In the genomic region with DNA sequence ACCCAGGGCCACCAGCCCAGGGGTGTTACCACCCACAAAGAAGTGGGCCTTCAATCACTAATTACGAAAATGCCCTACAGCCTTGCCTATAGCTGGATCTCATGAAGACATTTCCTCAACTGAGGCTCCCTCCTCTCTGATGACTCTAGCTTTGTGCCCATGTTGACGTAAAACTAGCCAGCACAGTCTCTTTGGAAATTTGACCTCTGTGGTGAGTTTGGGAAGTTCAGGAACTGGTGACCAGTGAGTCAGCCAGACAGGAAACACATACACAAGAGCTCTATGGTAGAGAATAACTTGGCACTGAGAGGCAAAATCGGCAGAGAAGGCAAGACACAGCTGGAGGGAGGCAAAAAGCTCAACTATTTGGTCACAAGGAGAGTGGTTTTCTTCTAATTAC, we compare ENCODE assay signal across 10 mouse cellular contexts. TPM values are rescaled to one million over a fixed set of nuclear protein-coding genes. Genes with fewer than 3 reads are reported as not detected.
DNase-seq lines count a peak whose midpoint lies in the region; ATAC-seq and TF ChIP-seq lines count a peak whose summit lies in the region.
"Had no signal": no experiment of that assay in that cellular context is flagged by ENCODE, and none has a peak within 500 bp of the region (broad histone marks: within the 10 kb centered on the region; RNA-seq: fewer than 3 reads in every experiment).

No protein-coding gene starts in this region.

- no peak overlapping the region for H3K4me2 ChIP-seq in kidney, embryonic 14.5 days (replicated peaks; ENCODE audit: low read depth, low read length)
- H3K4me2 ChIP-seq: hindbrain, embryonic 12.5 days had no signal

- peak; percentile 45 for DNase-seq in adrenal gland, adult 2 months
- no peak for DNase-seq in adrenal gland, adult 18-20 months (ENCODE audit: low spot score in 2 of 2)
- DNase-seq in kidney, postnatal 14 days = peak; percentile 27
- peak; percentile 54 for DNase-seq in fat pad, adult 2 months (ENCODE audit: extremely low read depth, low read depth, low spot score)
- DNase-seq in cerebellum, adult 9-11 months = no peak

- TF ChIP-seq CTCF in olfactory bulb, adult 2 months (IDR thresholded peaks at IDR 0.05; ENCODE audit: insufficient read depth, low read depth, low read length) = no peak

- H3K9me3 ChIP-seq in kidney, embryonic 14.5 days (ENCODE audit: control insufficient read depth, low read length) = no peaks in the 10 kb centered on the region
- H3K9me3 ChIP-seq: hindbrain, embryonic 12.5 days had no signal

- no peak for TF ChIP-seq POLR2A in olfactory bulb, adult 2 months (IDR thresholded peaks at IDR 0.05; ENCODE audit: insufficient read depth, low read depth, low read length)

- peaks cover 15% of the 10 kb centered on the region for H3K4me1 ChIP-seq in kidney, embryonic 14.5 days (ENCODE audit: control insufficient read depth, insufficient read depth, low read length)
- H3K4me1 ChIP-seq in olfactory bulb, adult 2 months (ENCODE audit: control insufficient read depth, insufficient read depth, low read length) = peaks cover 3% of the 10 kb centered on the region
- H3K4me1 ChIP-seq: hindbrain, embryonic 12.5 days had no signal

- ATAC-seq in kidney, embryonic 14.5 days (ENCODE audit: low FRiP score, low TSS enrichment) = no peak
- ATAC-seq in cerebellum, adult (ENCODE audit: insufficient number of reproducible peaks, low FRiP score, low TSS enrichment) = no peak
- ATAC-seq: forebrain, embryonic 16.5 days had no signal

- no peaks in the 10 kb centered on the region for H3K27me3 ChIP-seq in kidney, embryonic 14.5 days (ENCODE audit: control insufficient read depth, insufficient read depth, low read length)
- H3K27me3 ChIP-seq: hindbrain, embryonic 12.5 days had no signal

- H3K4me3 ChIP-seq in kidney, embryonic 14.5 days (ENCODE audit: low read length) = no peak overlapping the region
- H3K4me3 ChIP-seq in olfactory bulb, adult 2 months (ENCODE audit: insufficient read depth, low read depth, low read length) = no peak overlapping the region
- H3K4me3 ChIP-seq: hindbrain, embryonic 12.5 days had no signal

- H3K36me3 ChIP-seq in kidney, embryonic 14.5 days (ENCODE audit: control insufficient read depth, insufficient read depth, low read length) = no peaks in the 10 kb centered on the region
- H3K36me3 ChIP-seq: hindbrain, embryonic 12.5 days had no signal

- no peak overlapping the region for H3K27ac ChIP-seq in kidney, embryonic 14.5 days (ENCODE audit: low read depth, low read length)
- H3K27ac ChIP-seq in olfactory bulb, adult 2 months (ENCODE audit: insufficient read depth, low read depth, low read length) = 0 out of 2 replicates have a peak overlapping the region, but pooled peaks have one; percentile 17
- H3K27ac ChIP-seq: hindbrain, embryonic 12.5 days had no signal

- no peak overlapping the region for H3K9ac ChIP-seq in kidney, embryonic 14.5 days (ENCODE audit: low read depth, low read length)
- H3K9ac ChIP-seq: hindbrain, embryonic 12.5 days had no signal

- 65% methylated on average over 3 of the region's 3 CpGs for WGBS in kidney, embryonic 14.5 days
- WGBS in olfactory bulb, adult 2 months = 75% methylated on average over 3 of the region's 3 CpGs

RNA-seq across cellular contexts. Expression of a gene that starts 15.1 kb away (rescaled TPM):
- total RNA-seq in adrenal gland, adult 2 months (2021) = 10 to 100 TPM; 17.9 to 18.2 TPM
- 1.3 and 1.5 TPM in 2 replicates for polyA plus RNA-seq in adrenal gland, adult 2 months (2012; rRNA removed)
- total RNA-seq in adrenal gland, adult 18-20 months (2021) = 10 to 100 TPM; 16.4 to 18.3 TPM
- 2.2 and 2.3 TPM in 2 replicates for polyA plus RNA-seq in kidney, embryonic 14.5 days (2014; fragmentation: Nextera tagmentation; extraction: Ambion mirVana)
- not detected in 2 replicates for polyA plus RNA-seq in olfactory bulb, adult 2 months (2012; ENCODE audit: insufficient read depth, insufficient read length, low replicate concordance, missing spikeins)

Comparison
In these comparisons a context has a peak if more than half of its experiments do, and no peak if none do; other contexts are left out.
1. DNase-seq: peak in adrenal gland, adult 2 months (single experiment), kidney, postnatal 14 days (single experiment) and fat pad, adult 2 months (single experiment); none in adrenal gland, adult 18-20 months (0 of 2) and cerebellum, adult 9-11 months (single experiment).